Mouse (Mus musculus) kidney, postnatal 25 days (tissue): Measurements from ENCODE around the gene Dnaja1.
A peak's percentile ranks its signal among the peaks of the same experiment; 100 is the strongest.

Experiments used
- DNase-seq, 2 experiments: peaks; one replicate each; pipeline ENCODE4 v3.0.0; 2021; ENCODE audit warnings: mixed read lengths in 2 of 2

Dnaja1 gene

GRCm38 (mm10) chr4:40757157-40757779 is 35.3 kb downstream of the Dnaja1 start:
- no peak for DNase-seq

- peak; percentile 96 to 98 for DNase-seq
Measured at GRCm38 (mm10) chr4:40757780-40758420, 36.0 kb downstream of the Dnaja1 start, which contains the start of gene Smu1. Smu1 (minus strand) TSS chr4:40757923.

DNA sequence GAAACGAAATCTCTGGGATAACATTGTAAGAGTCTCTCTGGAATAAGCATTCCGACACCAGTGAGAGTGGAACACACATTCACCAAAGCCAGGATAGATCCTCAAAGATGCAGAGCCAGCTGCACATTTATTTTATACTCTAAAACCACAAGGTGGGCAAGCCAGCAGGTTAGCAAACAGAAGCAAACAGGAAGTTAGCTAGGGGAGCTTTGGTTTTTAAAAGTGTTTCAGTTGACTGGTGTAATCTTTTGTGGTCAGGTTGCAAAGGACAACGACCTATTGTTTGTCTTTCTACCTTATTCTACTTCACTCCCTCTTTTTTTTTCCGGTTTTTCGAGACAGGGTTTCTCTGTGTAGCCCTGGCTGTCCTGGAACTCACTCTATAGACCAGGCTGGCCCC is 37.9 kb downstream of the Dnaja1 start:
- no peak for DNase-seq

DNA sequence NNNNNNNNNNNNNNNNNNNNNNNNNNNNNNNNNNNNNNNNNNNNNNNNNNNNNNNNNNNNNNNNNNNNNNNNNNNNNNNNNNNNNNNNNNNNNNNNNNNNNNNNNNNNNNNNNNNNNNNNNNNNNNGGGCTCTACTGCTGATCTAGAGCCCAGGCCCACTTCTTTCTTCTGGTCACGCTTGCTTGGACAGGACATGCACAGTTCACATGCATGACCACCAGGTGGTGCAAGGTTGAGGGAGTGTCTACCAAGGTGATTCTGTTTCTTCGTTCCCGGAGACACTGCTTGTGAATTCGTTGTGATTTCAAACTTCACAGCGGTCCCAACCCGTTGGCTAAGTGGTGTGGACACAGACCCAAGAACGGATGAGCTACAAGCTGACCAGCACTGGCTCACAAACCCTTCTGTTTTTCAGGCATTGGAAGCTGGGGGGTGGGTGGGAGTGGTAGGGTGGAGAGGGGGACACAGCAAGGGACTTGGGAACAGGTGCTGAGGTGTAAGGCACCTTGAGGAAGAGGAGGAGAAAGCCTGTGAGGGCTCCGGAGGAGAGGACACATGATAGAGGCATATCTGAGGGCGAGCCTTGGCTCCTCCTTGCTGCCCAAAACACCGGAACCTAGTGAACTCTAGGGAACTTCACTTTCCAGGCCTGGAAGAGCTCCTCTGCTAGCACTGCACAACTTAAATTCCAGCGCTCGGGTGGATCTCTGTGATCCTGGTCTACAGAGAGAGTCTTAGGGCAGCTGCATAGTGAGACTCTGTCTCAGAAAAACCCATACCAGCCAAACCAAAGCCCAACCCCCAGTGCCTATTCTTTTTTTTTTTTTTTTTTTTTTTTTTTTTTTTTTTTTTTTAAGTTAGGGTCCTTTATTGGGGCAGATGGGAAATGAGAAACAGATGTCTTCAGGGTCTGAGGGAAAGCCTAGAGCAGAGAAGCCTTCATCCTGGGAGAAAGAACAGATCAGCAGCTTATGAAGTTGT is 52.6 kb downstream of the Dnaja1 start:
- peak; percentile 85 to 87 for DNase-seq

GRCm38 (mm10) chr4:40776416-40776815 is 54.5 kb downstream of the Dnaja1 start:
- DNase-seq = no peak

- no peak for DNase-seq
Measured at GRCm38 (mm10) chr4:40777116-40777515, 55.2 kb downstream of the Dnaja1 start.

GRCm38 (mm10) chr4:40778656-40779055 is 56.7 kb downstream of the Dnaja1 start:
- peak; percentile 57 to 66 for DNase-seq

- DNase-seq = peak; percentile 76 to 82
Measured at GRCm38 (mm10) chr4:40781143-40781542, 59.2 kb downstream of the Dnaja1 start.

DNA sequence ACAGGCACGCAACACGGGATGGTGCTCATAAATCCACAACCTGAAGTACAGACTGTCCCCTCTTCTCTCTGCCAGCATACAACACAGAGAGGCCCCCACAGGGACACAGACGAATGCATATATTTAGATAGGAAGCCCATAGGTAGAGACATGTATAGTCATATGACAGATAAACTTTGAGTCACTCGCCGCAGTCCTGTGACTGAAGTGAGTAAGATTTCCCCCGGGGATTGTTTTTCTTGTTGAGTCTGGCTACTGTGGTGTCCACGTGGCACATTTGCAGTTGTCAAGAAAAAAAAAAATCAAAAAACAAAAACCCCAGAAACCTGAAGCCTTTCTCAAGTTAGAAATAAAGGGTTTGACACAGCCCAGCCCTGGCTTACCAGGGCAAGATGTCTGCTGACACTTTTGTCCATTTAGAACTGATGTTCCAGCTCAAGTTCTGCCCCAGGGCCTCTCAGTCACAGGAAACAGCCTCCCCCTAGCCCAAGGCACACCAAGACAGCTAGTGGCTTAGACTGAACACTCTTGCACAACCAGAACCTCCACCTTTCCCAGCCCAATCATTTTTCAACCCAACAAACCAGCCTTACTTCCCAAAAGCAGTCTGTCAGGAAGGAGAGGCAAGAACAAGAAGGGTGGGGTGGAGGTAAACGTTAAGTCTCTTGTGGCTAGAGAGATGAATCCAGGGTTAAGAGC is 60.0 kb downstream of the Dnaja1 start:
- no peak for DNase-seq

DNA sequence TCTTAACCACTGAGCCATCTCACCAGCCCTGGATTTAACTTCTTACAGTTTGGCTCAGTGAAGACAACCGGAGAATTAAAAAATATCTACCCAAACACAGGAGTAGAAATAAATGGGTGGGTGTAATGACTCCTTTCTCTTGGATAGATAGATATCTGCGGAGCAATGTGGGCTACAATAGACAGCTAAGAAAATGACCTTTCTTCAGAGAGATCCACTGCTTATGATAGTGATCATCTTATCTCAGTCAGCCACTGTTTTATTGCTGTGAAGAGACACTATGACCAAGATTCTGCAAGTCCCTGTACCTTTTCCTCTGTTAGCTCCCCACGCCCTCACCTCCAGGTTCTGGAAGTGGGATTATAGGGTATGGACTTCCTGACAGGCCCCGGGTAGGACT is 61.1 kb downstream of the Dnaja1 start:
- no peak for DNase-seq

- peak; percentile 60 to 78 for DNase-seq
Measured at GRCm38 (mm10) chr4:40784556-40785169, 62.7 kb downstream of the Dnaja1 start.

DNA sequence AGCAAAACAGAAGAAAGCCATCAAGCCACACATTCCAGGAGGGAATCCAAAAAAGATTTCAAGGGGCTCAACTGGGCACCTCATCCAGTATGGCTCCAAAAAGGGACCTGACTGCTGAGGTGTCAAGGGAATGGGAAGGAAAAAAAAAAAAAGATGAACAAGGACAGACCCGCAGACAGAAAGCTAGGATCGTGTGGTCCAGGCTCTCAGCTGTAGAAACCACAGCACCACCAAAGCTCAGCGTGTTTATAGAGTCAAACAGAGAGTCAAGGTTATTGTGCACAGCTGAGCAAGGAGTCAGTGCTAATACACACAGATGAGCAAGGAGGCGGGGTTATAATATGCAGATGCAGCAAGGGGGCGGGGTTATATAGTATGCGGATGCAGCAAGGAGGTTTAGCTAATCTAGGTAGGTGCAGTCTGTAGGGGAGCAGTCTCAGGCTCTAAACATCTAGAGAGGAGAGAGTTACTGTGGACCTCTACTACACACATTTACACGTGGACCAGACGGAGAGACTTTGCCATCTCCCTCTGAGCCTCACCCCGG is 63.7 kb downstream of the Dnaja1 start:
- DNase-seq = no peak

DNA sequence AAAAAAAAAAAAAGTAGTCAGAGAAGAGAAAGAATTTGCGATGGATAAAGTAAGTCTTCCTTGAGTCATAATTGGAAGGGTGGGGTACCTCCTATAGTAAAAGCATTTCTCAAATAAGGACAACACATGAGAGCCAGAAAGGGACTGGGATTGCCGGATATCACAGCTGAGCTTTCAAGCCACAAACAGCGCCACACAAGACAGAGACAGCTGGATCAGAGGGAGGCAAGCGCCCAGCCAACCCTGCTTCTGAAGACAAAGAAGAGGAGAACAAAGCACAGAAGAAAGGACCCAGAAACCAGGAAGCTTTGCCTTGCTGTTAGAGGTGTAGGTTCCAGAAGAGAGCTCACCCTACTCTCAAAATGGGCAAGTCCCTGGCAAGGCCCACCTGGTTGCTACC is 64.6 kb downstream of the Dnaja1 start:
- DNase-seq = no peak
